Mouse (Mus musculus) G1E (cell line): ENCODE measurements around the gene Cog1.

Experiments
- CTCF ChIP-seq: IDR thresholded peaks from 2 replicates; pipeline ENCODE4 v1.5.1; 2012; ENCODE audit warnings: low read depth, low read length, inconsistent platforms, mixed read lengths
- GATA1 ChIP-seq: IDR thresholded peaks from 2 replicates; pipeline ENCODE4 v1.6.1; 2012; ENCODE audit warnings: borderline replicate concordance, low read length, inconsistent platforms, mixed read lengths
- GATA2 ChIP-seq: IDR thresholded peaks from 2 replicates; pipeline ENCODE4 v1.6.1; 2012; ENCODE audit warnings: low read depth, low read length, inconsistent platforms, borderline replicate concordance
- POLR2AphosphoS5 ChIP-seq: IDR thresholded peaks from 2 replicates; pipeline ENCODE4 v1.6.1; 2012; ENCODE audit warnings: low read depth, low read length, inconsistent platforms; ENCODE audit not compliant: insufficient replicate concordance
- TAL1 ChIP-seq: conservative IDR thresholded peaks from 2 replicates; pipeline ENCODE4 v1.6.1; 2012; ENCODE audit warnings: low read depth, low read length, inconsistent platforms, mixed read lengths

- TF ChIP-seq CTCF (no peak), TAL1 (no peak), GATA1 (no peak), POLR2AphosphoS5 (no peak), GATA2 (no peak)
These were observed 34.6 kb downstream of the Cog1 start for GRCm38 (mm10) chr11:113683627-113683956.
